Mouse (Mus musculus): Measurements from ENCODE around the gene Mob4.
A peak's percentile ranks its signal among the peaks of the same experiment; 100 is the strongest.

Gene Mob4

DNA sequence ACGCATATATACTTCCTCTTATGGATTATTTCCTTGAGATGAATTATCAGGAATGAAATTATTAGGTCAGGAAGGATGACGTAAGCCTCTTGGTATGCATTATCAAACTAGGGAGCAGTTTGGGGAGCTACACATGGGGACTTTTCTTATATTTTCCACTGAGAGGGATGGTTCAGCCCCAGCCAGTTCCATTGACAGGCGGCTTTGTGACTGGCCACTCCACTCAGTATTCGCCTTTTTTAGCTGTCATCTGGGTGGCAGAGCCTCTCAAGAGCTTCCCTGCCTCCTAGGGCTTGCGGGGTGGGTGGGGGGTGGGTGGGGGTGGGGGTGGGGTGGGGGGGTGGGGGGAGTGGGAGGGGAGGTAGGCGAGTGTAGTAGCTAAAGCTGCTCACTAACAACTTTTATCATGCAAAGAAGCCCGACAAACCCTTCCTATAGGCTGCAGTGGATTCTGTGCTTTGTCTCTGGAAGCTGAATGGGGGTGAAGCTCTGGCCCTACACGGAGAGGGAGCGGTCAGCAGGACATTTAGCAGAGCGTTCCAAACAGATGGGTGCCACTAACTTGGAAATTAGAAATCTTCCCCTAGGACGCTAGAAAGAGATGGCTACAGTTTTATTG, 55.7 kb downstream of the Mob4 start:
- DNase-seq (ENCODE audit: low spot score), result no peak

DNA sequence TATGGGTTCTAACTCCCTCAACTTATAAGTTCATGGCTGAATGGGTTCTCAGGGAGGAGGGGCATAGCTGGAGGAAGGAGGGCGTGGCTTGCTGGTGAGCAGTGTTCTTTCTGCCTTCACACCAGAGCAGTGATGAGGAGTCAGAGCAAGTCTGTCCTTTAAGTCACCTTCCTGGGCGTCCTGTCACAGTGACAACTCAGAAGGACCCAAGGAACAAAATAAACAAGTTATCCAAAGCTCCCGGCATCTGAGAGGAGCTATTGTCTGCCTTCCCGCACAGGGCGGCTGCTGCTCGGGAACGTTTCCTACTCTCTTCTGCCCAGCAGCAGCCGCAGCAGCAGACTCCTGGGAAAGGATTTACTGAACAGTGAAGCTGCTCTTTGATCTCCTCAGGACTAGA, 61.0 kb downstream of the Mob4 start:
- no peak for DNase-seq (ENCODE audit: low spot score)

DNA sequence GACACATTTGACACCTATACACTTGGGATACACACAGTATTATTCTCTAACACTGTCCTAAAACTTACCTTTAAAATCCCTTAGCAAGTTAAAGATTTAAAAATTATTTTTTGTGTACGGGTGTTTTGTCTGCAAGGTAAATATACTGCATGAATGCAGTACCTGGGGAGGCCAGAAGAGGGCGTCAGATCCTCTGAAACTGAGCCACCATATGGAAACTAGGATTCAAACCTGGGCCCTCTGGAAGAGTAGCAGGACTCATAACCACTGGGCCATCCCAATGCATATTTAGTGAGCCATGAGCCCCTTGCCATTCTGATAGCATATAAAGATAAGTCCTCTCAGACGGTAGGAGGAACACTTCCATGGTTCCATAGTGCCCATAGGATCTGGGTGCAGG, 61.8 kb downstream of the Mob4 start:
- DNase-seq (ENCODE audit: low spot score), result peak; percentile 28

DNA sequence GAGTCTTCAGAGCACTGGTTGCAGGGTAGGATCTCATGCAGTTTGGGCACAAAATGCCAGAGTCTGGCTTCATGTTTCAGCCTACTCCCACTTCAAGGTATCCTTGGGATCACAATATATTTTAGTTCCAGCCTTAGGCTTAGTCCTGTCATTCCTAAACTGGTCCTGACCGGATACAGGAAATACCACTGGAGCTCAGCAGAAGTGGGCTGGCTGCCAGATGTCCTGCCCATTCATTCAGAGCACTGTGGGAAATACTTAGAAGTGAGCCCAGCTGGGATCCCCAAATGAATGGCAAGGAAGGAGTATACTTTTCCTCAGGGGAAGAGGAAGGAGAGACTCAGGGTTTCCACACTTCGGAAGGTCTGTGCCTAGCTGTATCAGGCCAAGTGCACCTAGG, 62.3 kb downstream of the Mob4 start:
- DNase-seq (ENCODE audit: low spot score), result no peak

DNA sequence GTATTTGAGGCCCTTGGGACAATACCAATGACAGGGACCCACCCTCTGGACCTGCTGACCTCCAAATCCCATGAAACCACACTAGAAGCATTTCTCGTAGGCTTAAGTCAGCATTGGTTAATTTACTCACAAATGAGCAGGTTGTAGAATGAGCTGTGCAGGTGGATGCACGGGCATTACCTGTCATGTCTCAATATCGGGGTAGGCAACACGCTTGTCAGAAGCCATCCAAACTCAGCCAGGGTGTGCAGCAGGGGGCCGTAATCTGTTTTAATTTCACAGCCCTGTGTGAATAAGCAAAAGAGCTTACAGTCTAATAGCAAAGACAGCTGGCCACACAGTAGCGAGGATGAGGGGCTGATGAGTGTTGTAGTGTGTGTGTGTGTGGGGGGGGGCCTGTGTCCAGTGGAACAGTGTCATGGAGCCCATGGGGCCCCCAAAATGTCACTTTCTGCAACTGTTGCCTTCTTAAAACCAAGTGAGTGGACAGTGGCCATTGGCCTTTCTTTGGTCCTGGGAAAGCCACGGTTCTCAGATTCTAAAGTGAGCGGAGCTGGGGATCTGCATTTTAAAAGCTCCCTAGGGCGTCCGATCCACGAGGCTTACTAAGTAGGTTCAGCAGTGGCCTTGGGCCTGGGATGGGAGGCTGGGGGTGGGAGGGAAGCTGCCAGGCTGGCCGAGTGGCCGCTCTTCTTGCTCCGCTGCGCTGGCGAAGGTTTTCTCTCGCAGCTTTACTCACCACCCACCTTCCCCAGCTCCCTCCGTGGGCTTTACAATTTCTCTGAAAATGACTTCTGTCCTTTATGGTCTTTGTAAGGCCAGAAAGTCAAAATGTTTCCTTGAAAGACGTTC, 63.3 kb downstream of the Mob4 start:
- no peak for DNase-seq (ENCODE audit: low spot score)

DNA sequence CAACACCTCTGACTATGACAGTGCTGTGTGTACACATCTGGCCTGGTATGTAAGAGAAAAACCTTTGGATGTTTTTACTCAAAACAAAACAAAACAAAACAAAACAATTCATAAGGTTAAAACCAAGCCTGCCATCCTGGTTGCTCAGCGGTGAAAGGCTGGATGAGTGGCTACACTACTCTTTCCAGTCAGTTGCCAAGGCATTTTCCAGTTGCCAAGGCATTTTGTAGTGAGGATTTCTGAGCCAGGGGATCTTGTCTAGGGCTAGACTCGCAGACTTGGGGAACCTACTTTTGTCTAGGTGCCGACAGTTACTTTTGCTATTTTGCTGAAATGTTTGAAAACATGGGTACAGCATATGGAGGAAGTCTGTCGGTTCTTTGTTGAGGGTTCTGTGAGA, 64.0 kb downstream of the Mob4 start:
- no peak for DNase-seq (ENCODE audit: low spot score)

DNA sequence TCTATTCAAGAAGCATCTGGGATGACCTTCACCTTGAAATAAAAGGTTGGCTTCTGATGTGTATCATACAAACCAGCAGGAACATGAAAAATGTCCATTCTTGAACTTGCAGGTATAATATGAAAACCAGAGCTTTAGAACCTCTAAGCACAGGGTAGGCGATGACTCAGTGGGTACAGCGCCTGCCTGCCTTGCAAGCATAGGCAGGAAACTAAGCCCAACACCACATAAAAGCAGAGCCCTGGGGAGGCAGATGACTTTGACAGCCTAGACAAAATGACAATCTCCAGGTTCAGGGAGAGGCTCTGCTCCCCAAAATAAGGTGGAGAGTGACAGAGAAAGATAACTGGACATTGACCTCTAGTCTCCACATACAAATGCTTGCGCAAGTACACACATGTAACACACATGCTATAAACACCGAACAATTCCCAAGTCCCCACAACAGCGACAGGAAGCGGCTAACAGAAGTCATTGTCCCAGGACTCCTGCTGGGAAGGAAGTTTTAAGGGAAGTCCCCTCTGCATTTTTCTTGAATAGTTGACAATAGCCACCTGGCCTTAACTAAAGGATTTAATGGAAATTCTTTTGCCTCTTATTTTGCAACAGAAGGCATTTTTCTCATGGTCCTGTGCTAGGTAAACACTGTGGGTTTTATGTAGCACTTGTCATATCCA, 65.4 kb downstream of the Mob4 start:
- DNase-seq (ENCODE audit: low spot score), result no peak

DNA sequence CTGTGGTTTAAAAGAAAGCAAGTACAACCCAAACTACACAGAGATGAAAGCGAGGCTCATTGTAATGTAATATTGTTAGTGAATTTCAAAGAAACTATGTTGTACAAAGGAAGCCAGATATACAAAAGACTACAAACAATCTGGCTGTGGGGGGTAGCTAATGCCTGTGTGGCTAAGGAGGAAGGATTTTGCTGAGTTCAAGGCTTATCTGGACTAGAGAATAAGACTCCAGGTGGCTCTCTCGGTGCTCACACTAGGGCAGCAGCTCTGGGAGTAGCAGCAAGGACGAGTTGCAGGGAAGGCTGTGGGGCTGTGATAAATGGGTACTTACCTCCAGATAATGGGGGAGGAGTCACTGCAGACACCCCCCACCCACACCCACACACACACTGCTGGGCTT, 67.7 kb downstream of the Mob4 start:
- peak; percentile 51 for DNase-seq (ENCODE audit: low spot score)

DNA sequence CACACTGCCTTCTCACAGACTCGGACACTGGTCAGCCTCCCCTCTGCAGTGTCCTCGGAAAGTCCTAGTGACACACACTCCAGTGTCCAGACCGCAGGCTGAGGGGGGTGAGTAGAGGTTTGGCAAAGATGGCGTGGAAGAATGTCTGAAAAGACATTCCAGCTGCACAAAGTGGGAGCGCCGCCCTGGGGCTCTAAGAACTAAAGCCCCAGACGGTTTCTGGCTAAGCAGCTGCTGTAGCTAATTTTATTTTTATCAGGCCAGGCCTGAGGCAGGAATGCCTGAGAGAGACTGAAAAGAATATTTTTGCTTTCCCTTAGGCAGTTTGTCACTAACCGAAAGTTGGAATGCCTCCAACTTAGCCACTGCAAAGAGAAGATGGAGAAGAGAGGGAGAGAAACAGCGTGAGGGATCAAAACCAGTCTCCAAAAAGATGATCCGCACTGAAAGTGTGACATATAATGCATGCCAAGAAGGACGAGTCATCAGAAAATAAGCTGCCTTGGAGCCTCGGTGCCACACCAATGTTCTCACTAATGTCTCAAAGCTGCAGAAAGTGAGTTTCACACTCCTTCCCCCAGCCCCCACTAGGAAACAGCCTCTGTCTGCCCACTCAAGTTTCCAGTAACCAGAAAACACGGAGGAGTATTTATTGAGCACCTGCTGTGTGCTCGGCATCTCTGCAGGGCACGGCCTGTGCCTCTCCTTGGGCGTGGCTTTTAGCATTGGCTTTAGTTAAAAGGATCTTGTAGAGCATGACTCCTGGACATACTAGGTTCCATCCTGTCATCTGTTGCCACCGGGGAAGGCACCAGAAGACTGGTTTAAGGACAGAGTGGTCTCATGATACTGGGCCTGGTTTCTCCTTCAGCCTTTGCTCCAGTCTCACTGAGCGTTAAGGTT, 71.1 kb downstream of the Mob4 start:
- no peak for DNase-seq (ENCODE audit: low spot score)

Data from c-Kit-positive CD71-positive TER-119-positive erythroid progenitor cells, embryonic 14.5 days (primary cell).